Mouse (Mus musculus): Measurements from ENCODE around the gene Prss30. TPM values are rescaled to one million over a fixed set of nuclear protein-coding genes. Genes with fewer than 3 reads are reported as not detected.

Gene Prss30
- polyA plus RNA-seq, 1 experiment from 2014 or later, result 0.12 TPM

GRCm38 (mm10) chr17:23971315-23971714 is 9.1 kb downstream of the Prss30 start:
- Histone ChIP-seq H3K4me1 (replicated peaks; ENCODE audit: control insufficient read depth, insufficient read depth, low read length) (no peaks in the 10 kb centered on the region), H3K4me3 (ENCODE audit: low read depth, low read length) (no peak overlapping the region), H3K9me3 (ENCODE audit: control insufficient read depth, low read length) (no peaks in the 10 kb centered on the region), H3K36me3 (ENCODE audit: control insufficient read depth, insufficient read depth, low read length) (no peaks in the 10 kb centered on the region), H3K9ac (ENCODE audit: low read length) (no peak overlapping the region), H3K27ac (ENCODE audit: low read depth) (no peak overlapping the region), H3K27me3 (replicated peaks; ENCODE audit: control insufficient read depth, insufficient read depth, low read length) (no peaks in the 10 kb centered on the region), H3K4me2 (ENCODE audit: low read length) (no peak overlapping the region)
- no peak for ATAC-seq (replicated peaks; ENCODE audit: low FRiP score, low TSS enrichment, low read depth)
- no peak for DNase-seq (ENCODE audit: low spot score)
- WGBS, result 83% methylated on average over 9 of the region's 9 CpGs

GRCm38 (mm10) chr17:23969231-23969630 is 11.1 kb downstream of the Prss30 start:
- ATAC-seq (replicated peaks; ENCODE audit: low FRiP score, low TSS enrichment, low read depth), result no peak
- 0% methylated on average over 1 of the region's 1 CpGs for WGBS
- H3K9me3 ChIP-seq (ENCODE audit: control insufficient read depth, low read length), result no peaks in the 10 kb centered on the region

GRCm38 (mm10) chr17:23968780-23969179 is 11.6 kb downstream of the Prss30 start:
- no peak overlapping the region for H3K4me2 ChIP-seq (ENCODE audit: low read length)
- H3K4me3 ChIP-seq (ENCODE audit: low read depth, low read length), result no peak overlapping the region
- no peaks in the 10 kb centered on the region for H3K36me3 ChIP-seq (ENCODE audit: control insufficient read depth, insufficient read depth, low read length)
- no peaks in the 10 kb centered on the region for H3K4me1 ChIP-seq (replicated peaks; ENCODE audit: control insufficient read depth, insufficient read depth, low read length)
- no peaks in the 10 kb centered on the region for H3K27me3 ChIP-seq (replicated peaks; ENCODE audit: control insufficient read depth, insufficient read depth, low read length)
- DNase-seq (ENCODE audit: low spot score) (no peak), ATAC-seq (replicated peaks; ENCODE audit: low FRiP score, low TSS enrichment, low read depth) (no peak; the same call in 1 of the 2 replicates)
- 38% methylated on average over 2 of the region's 2 CpGs for WGBS
- H3K9ac ChIP-seq (ENCODE audit: low read length), result no peak overlapping the region
- no peak overlapping the region for H3K27ac ChIP-seq (ENCODE audit: low read depth)
- H3K9me3 ChIP-seq (ENCODE audit: control insufficient read depth, low read length), result no peaks in the 10 kb centered on the region

More at GRCm38 (mm10) chr17:23969231-23969630, 11.1 kb downstream of the Prss30 start:
- no peak overlapping the region for H3K27ac ChIP-seq (ENCODE audit: low read depth)
- H3K4me2 ChIP-seq (ENCODE audit: low read length), result no peak overlapping the region
- no peak overlapping the region for H3K9ac ChIP-seq (ENCODE audit: low read length)
- peak; percentile 89 for DNase-seq (ENCODE audit: low spot score)
- H3K4me1 ChIP-seq (replicated peaks; ENCODE audit: control insufficient read depth, insufficient read depth, low read length), result no peaks in the 10 kb centered on the region
- no peaks in the 10 kb centered on the region for H3K36me3 ChIP-seq (ENCODE audit: control insufficient read depth, insufficient read depth, low read length)
- no peaks in the 10 kb centered on the region for H3K27me3 ChIP-seq (replicated peaks; ENCODE audit: control insufficient read depth, insufficient read depth, low read length)
- no peak overlapping the region for H3K4me3 ChIP-seq (ENCODE audit: low read depth, low read length)

GRCm38 (mm10) chr17:23966658-23967401 is 13.5 kb downstream of the Prss30 start:
- H3K27me3 ChIP-seq (replicated peaks; ENCODE audit: control insufficient read depth, insufficient read depth, low read length), result no peaks in the 10 kb centered on the region
- H3K4me1 ChIP-seq (replicated peaks; ENCODE audit: control insufficient read depth, insufficient read depth, low read length), result no peaks in the 10 kb centered on the region
- no peaks in the 10 kb centered on the region for H3K36me3 ChIP-seq (ENCODE audit: control insufficient read depth, insufficient read depth, low read length)
- no peak overlapping the region for H3K4me2 ChIP-seq (ENCODE audit: low read length)
- no peak overlapping the region for H3K4me3 ChIP-seq (ENCODE audit: low read depth, low read length)
- peak overlapping the region; percentile 47; the same call in 1 of the 2 replicates for H3K27ac ChIP-seq (ENCODE audit: low read depth)
- no peak overlapping the region for H3K9ac ChIP-seq (ENCODE audit: low read length)
- no peaks in the 10 kb centered on the region for H3K9me3 ChIP-seq (ENCODE audit: control insufficient read depth, low read length)
- ATAC-seq (replicated peaks; ENCODE audit: low FRiP score, low TSS enrichment, low read depth) (peak; percentile 84), DNase-seq (ENCODE audit: low spot score) (peak; percentile 60)
- WGBS, result 80% methylated on average over 10 of the region's 10 CpGs

- H3K27ac ChIP-seq (ENCODE audit: low read depth), result no peak overlapping the region
- ATAC-seq (replicated peaks; ENCODE audit: low FRiP score, low TSS enrichment, low read depth) (no peak), DNase-seq (ENCODE audit: low spot score) (no peak)
- H3K9me3 ChIP-seq (ENCODE audit: control insufficient read depth, low read length), result no peaks in the 10 kb centered on the region
- WGBS, result 57% methylated on average over 6 of the region's 6 CpGs
- no peaks in the 10 kb centered on the region for H3K36me3 ChIP-seq (ENCODE audit: control insufficient read depth, insufficient read depth, low read length)
- no peak overlapping the region for H3K4me2 ChIP-seq (ENCODE audit: low read length)
- H3K27me3 ChIP-seq (replicated peaks; ENCODE audit: control insufficient read depth, insufficient read depth, low read length), result no peaks in the 10 kb centered on the region
- H3K4me3 ChIP-seq (ENCODE audit: low read depth, low read length), result no peak overlapping the region
- H3K9ac ChIP-seq (ENCODE audit: low read length), result no peak overlapping the region
- no peaks in the 10 kb centered on the region for H3K4me1 ChIP-seq (replicated peaks; ENCODE audit: control insufficient read depth, insufficient read depth, low read length)
Measured at GRCm38 (mm10) chr17:23965805-23966425, 14.5 kb downstream of the Prss30 start.

- 72% methylated on average over 4 of the region's 4 CpGs for WGBS
- Histone ChIP-seq H3K27ac (ENCODE audit: low read depth) (no peak overlapping the region), H3K9me3 (ENCODE audit: control insufficient read depth, low read length) (no peaks in the 10 kb centered on the region), H3K4me3 (ENCODE audit: low read depth, low read length) (no peak overlapping the region), H3K4me1 (replicated peaks; ENCODE audit: control insufficient read depth, insufficient read depth, low read length) (0 out of 2 replicates have a peak, but pooled peaks cover 3% of the 10 kb centered on the region), H3K9ac (ENCODE audit: low read length) (no peak overlapping the region), H3K36me3 (ENCODE audit: control insufficient read depth, insufficient read depth, low read length) (no peaks in the 10 kb centered on the region), H3K4me2 (ENCODE audit: low read length) (no peak overlapping the region), H3K27me3 (replicated peaks; ENCODE audit: control insufficient read depth, insufficient read depth, low read length) (no peaks in the 10 kb centered on the region)
- DNase-seq (ENCODE audit: low spot score), result no peak
- ATAC-seq (replicated peaks; ENCODE audit: low FRiP score, low TSS enrichment, low read depth), result no peak
Measured at GRCm38 (mm10) chr17:23961573-23962122, 18.7 kb downstream of the Prss30 start.

- no peak overlapping the region for H3K9ac ChIP-seq (ENCODE audit: low read length)
Measured at GRCm38 (mm10) chr17:23960084-23960738, 20.2 kb downstream of the Prss30 start.

GRCm38 (mm10) chr17:23955174-23955573 is 25.2 kb downstream of the Prss30 start, which contains the start of gene Sbpl:
Gene Sbpl (minus strand): TSS chr17:23955274.
- H3K4me2 ChIP-seq (ENCODE audit: low read length), result no peak within 1 kb of the TSS
- 0 out of 2 replicates have a peak, but pooled peaks cover 3% of the 10 kb centered on the region for H3K4me1 ChIP-seq (replicated peaks; ENCODE audit: control insufficient read depth, insufficient read depth, low read length)
- no peaks in the 10 kb centered on the region for H3K36me3 ChIP-seq (ENCODE audit: control insufficient read depth, insufficient read depth, low read length)
- H3K27ac ChIP-seq (ENCODE audit: low read depth), result no peak within 1 kb of the TSS
- H3K9me3 ChIP-seq (ENCODE audit: control insufficient read depth, low read length), result no peaks in the 10 kb centered on the region
- H3K9ac ChIP-seq (ENCODE audit: low read length), result no peak within 1 kb of the TSS
- ATAC-seq (replicated peaks; ENCODE audit: low FRiP score, low TSS enrichment, low read depth) (no peak), DNase-seq (ENCODE audit: low spot score) (no peak)
- no peak within 1 kb of the TSS for H3K4me3 ChIP-seq (ENCODE audit: low read depth, low read length)
- no peaks in the 10 kb centered on the region for H3K27me3 ChIP-seq (replicated peaks; ENCODE audit: control insufficient read depth, insufficient read depth, low read length)
- WGBS, result 82% methylated on average over 5 of the region's 5 CpGs

More at GRCm38 (mm10) chr17:23960084-23960738, 20.2 kb downstream of the Prss30 start:
- ATAC-seq (replicated peaks; ENCODE audit: low FRiP score, low TSS enrichment, low read depth), result peak; percentile 91
- H3K4me1 ChIP-seq (replicated peaks; ENCODE audit: control insufficient read depth, insufficient read depth, low read length), result 0 out of 2 replicates have a peak, but pooled peaks cover 3% of the 10 kb centered on the region
- H3K4me2 ChIP-seq (ENCODE audit: low read length), result no peak overlapping the region
- DNase-seq (ENCODE audit: low spot score), result peak; percentile 92
- no peak overlapping the region for H3K4me3 ChIP-seq (ENCODE audit: low read depth, low read length)
- H3K36me3 ChIP-seq (ENCODE audit: control insufficient read depth, insufficient read depth, low read length), result no peaks in the 10 kb centered on the region
- no peaks in the 10 kb centered on the region for H3K9me3 ChIP-seq (ENCODE audit: control insufficient read depth, low read length)
- H3K27ac ChIP-seq (ENCODE audit: low read depth), result no peak overlapping the region
- WGBS, result 40% methylated on average over 3 of the region's 3 CpGs
- no peaks in the 10 kb centered on the region for H3K27me3 ChIP-seq (replicated peaks; ENCODE audit: control insufficient read depth, insufficient read depth, low read length)

Data from intestine, embryonic 14.5 days (tissue).